9 mouse cellular contexts compared by ENCODE assay signal in the genomic region with DNA sequence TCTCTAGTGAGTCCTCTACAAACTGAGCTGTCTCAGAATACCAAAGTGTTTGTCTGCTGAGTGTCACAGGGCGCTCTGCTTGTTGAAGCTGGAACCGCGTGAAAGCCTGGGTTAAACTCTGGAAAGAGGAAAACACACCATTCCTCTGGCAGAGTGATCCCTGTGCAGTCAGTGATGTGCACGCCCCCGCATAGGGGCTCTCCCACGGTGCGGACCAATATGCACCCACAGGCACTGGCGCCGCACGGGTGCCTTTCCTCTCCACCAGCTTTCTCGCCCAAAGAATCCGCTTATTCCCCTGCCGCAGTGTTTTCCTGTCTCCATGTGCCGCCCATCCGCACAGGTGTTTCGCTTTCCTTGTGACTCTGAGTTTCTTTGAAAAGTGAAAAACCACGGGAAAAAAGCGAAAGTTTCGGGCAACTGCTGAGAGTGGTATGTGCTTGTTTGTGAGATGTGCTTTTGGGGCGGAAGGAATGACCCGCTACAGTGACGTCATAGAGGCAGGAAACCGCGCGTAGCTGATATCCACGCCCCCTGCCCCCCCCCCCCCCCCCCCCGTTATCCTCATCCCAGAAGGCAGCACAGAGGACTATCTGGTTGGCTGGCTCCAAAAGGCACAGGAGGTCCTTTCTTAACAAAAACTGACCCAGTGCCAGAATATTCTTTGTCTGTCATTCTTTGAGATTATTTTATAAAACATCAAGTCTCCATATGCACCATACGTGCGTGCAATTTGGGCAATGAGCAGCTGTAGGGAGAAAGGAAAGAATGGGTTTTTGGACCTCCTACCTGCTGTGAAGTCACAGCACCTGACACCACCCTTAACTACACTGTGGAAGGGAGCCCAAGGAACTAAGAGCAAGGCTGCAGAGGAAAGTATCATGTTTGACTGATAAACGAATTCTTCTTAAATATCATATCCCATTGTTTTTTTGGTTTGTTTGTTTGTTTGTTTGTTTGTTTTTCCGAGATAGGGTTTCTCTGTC. TPM values are rescaled to one million over a fixed set of nuclear protein-coding genes. Genes with fewer than 3 reads are reported as not detected.
DNase-seq lines count a peak whose midpoint lies in the region; ATAC-seq lines count a peak whose summit lies in the region.
"Had no signal": no experiment of that assay in that cellular context is flagged by ENCODE, and none has a peak within 500 bp of the region (broad histone marks: within the 10 kb centered on the region; RNA-seq: fewer than 3 reads in every experiment).

No protein-coding gene starts in this region.

- H3K9me3 ChIP-seq in forebrain, embryonic 15.5 days, result no peaks in the 10 kb centered on the region
- no peaks in the 10 kb centered on the region for H3K9me3 ChIP-seq in neural tube, embryonic 14.5 days (ENCODE audit: control insufficient read depth, low read length)

- no peaks in the 10 kb centered on the region for H3K36me3 ChIP-seq in forebrain, embryonic 15.5 days
- no peaks in the 10 kb centered on the region for H3K36me3 ChIP-seq in neural tube, embryonic 14.5 days (ENCODE audit: control insufficient read depth, insufficient read depth, low read length)

- DNase-seq in left cerebral cortex, postnatal 25 days (ENCODE audit: low spot score in 2 of 2), result peak; percentile 3 to 15
- no peak for DNase-seq in left cerebral cortex, adult 11 months (ENCODE audit: low spot score)
- DNase-seq in adrenal gland, postnatal 25 days, result peak; percentile 9
- DNase-seq in hindlimb bud, embryonic 11.5 days (ENCODE audit: extremely low spot score, low read depth, low spot score), result peak; percentile 12
- DNase-seq in lung, adult 18-20 months, result peak; percentile 15
- DNase-seq in gastrocnemius, postnatal 25 days, result no peak

- peak overlapping the region; percentile 39 for H3K9ac ChIP-seq in forebrain, embryonic 15.5 days (replicated peaks)
- peak overlapping the region; percentile 35 for H3K9ac ChIP-seq in neural tube, embryonic 14.5 days (replicated peaks; ENCODE audit: low read depth, low read length)

- peak overlapping the region; percentile 54 for H3K4me3 ChIP-seq in forebrain, embryonic 15.5 days
- H3K4me3 ChIP-seq in neural tube, embryonic 14.5 days (ENCODE audit: low read depth, low read length), result peak overlapping the region; percentile 42

- peak; percentile 84 for ATAC-seq in forebrain, embryonic 15.5 days (replicated peaks)
- peak; percentile 80 for ATAC-seq in neural tube, embryonic 14.5 days (ENCODE audit: low read depth)

- H3K27ac ChIP-seq in forebrain, embryonic 15.5 days (replicated peaks), result no peak overlapping the region
- H3K27ac ChIP-seq in neural tube, embryonic 14.5 days (ENCODE audit: low read depth, low read length), result no peak overlapping the region

- peaks cover 12% of the 10 kb centered on the region; the same call in 1 of the 2 replicates for H3K4me1 ChIP-seq in forebrain, embryonic 15.5 days
- H3K4me1 ChIP-seq in neural tube, embryonic 14.5 days (ENCODE audit: control insufficient read depth, insufficient read depth, low read length), result no peaks in the 10 kb centered on the region

- 0 out of 2 replicates have a peak, but pooled peaks cover 11% of the 10 kb centered on the region for H3K27me3 ChIP-seq in forebrain, embryonic 15.5 days
- no peaks in the 10 kb centered on the region for H3K27me3 ChIP-seq in neural tube, embryonic 14.5 days (ENCODE audit: control insufficient read depth, insufficient read depth, low read length)

- intact Hi-C loops in left cerebral cortex, postnatal 25 days (cut with DNase I), result no loop called here

- H3K4me2 ChIP-seq in forebrain, embryonic 15.5 days (replicated peaks), result peak overlapping the region; percentile 84
- H3K4me2 ChIP-seq in neural tube, embryonic 14.5 days (ENCODE audit: low read depth, low read length), result peak overlapping the region; percentile 89

- 7% methylated on average over 31 of the region's 31 CpGs for WGBS in forebrain, embryonic 15.5 days
- 8% methylated on average over 31 of the region's 31 CpGs for WGBS in neural tube, embryonic 14.5 days

RNA-seq across cellular contexts. Expression of a gene that starts 11.8 kb away (rescaled TPM):
- not detected for total RNA-seq in left cerebral cortex, postnatal 25 days (2021)
- total RNA-seq in adrenal gland, postnatal 25 days (2021), result not detected in 2 replicates
- not detected in 2 replicates for polyA plus RNA-seq in forebrain, embryonic 15.5 days (2015; fragmentation: Nextera tagmentation; extraction: Ambion mirVana)
- polyA plus RNA-seq in neural tube, embryonic 14.5 days (2014; fragmentation: Nextera tagmentation; extraction: Ambion mirVana), result not detected in 2 replicates
- total RNA-seq in gastrocnemius, postnatal 25 days (2021), result not detected
- total RNA-seq: layer of hippocampus, adult 18-20 months had no signal

RNA-seq across cellular contexts. Expression of a gene that starts 18.3 kb away (rescaled TPM):
- total RNA-seq in left cerebral cortex, postnatal 25 days (2021), result not detected
- not detected in 2 replicates for total RNA-seq in adrenal gland, postnatal 25 days (2021)
- not detected in 2 replicates for polyA plus RNA-seq in forebrain, embryonic 15.5 days (2015; fragmentation: Nextera tagmentation; extraction: Ambion mirVana)
- polyA plus RNA-seq in neural tube, embryonic 14.5 days (2014; fragmentation: Nextera tagmentation; extraction: Ambion mirVana), result not detected in 2 replicates
- not detected for total RNA-seq in gastrocnemius, postnatal 25 days (2021)
- total RNA-seq: layer of hippocampus, adult 18-20 months had no signal

RNA-seq across cellular contexts. Expression of a gene that starts 26.6 kb away (rescaled TPM):
- not detected for total RNA-seq in left cerebral cortex, postnatal 25 days (2021)
- total RNA-seq in adrenal gland, postnatal 25 days (2021), result not detected in 2 replicates
- not detected in 2 replicates for polyA plus RNA-seq in forebrain, embryonic 15.5 days (2015; fragmentation: Nextera tagmentation; extraction: Ambion mirVana)
- polyA plus RNA-seq in neural tube, embryonic 14.5 days (2014; fragmentation: Nextera tagmentation; extraction: Ambion mirVana), result not detected in 2 replicates
- not detected for total RNA-seq in gastrocnemius, postnatal 25 days (2021)
- total RNA-seq: layer of hippocampus, adult 18-20 months had no signal

RNA-seq across cellular contexts. Expression of a gene that starts 32.9 kb away (rescaled TPM):
- total RNA-seq in left cerebral cortex, postnatal 25 days (2021), result not detected
- not detected in 2 replicates for total RNA-seq in adrenal gland, postnatal 25 days (2021)
- polyA plus RNA-seq in forebrain, embryonic 15.5 days (2015; fragmentation: Nextera tagmentation; extraction: Ambion mirVana), result not detected in 2 replicates
- polyA plus RNA-seq in neural tube, embryonic 14.5 days (2014; fragmentation: Nextera tagmentation; extraction: Ambion mirVana), result not detected in 2 replicates
- total RNA-seq in gastrocnemius, postnatal 25 days (2021), result not detected
- total RNA-seq: layer of hippocampus, adult 18-20 months had no signal

RNA-seq across cellular contexts. Expression of a gene that starts 41.0 kb away (rescaled TPM):
- total RNA-seq in left cerebral cortex, postnatal 25 days (2021), result not detected
- not detected in 2 replicates for total RNA-seq in adrenal gland, postnatal 25 days (2021)
- polyA plus RNA-seq in forebrain, embryonic 15.5 days (2015; fragmentation: Nextera tagmentation; extraction: Ambion mirVana), result not detected in 2 replicates
- polyA plus RNA-seq in neural tube, embryonic 14.5 days (2014; fragmentation: Nextera tagmentation; extraction: Ambion mirVana), result not detected in 2 replicates
- not detected for total RNA-seq in gastrocnemius, postnatal 25 days (2021)
- total RNA-seq: layer of hippocampus, adult 18-20 months had no signal

Comparison
In these comparisons a context has a peak if more than half of its experiments do, and no peak if none do; other contexts are left out.
1. DNase-seq: peak in left cerebral cortex, postnatal 25 days (2 of 2), adrenal gland, postnatal 25 days (single experiment), hindlimb bud, embryonic 11.5 days (single experiment) and lung, adult 18-20 months (2 of 2); none in left cerebral cortex, adult 11 months (single experiment) and gastrocnemius, postnatal 25 days (single experiment).